ENCODE assay signal across 20 mouse cellular contexts in the genomic region with DNA sequence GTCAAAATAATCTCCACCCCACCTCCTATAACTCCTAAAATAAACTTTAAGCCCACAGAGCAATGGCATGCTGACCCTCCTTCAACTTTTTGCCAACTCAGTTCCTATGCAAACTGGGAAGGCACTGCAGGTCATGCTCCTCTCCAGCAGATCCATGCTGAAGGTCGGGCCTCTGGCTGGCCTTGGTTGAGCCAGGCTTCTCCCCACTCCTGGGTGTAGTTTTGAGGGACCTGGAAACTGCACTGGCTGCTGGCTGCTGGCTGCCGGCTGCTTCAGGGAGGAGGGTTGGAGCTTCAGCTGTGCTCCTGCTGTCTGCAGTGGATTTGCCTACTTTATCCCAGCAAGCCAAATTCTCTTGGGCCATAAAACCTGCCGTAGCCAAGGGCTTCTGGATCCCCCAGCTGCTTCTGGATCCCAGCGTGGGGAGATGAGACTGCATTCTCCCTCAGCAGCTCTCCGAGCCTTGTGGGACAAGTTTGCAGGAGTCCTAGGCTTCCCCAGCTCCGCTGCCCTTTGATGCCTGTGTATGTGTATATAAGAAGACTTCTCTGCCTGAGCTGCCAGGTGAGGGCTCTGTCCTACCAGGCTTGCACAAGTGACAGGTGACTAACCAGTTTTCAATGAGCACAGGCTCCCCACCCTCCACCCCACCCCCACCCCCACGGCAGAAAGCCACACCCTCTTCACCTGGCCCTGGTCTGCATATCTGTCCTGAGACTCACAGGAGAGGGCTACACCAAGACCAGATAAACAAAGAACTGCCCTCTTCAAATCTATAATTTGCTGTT. TPM values are rescaled to one million over a fixed set of nuclear protein-coding genes. Genes with fewer than 3 reads are reported as not detected.
DNase-seq lines count a peak whose midpoint lies in the region; ATAC-seq and TF ChIP-seq lines count a peak whose summit lies in the region.
"Had no signal": no experiment of that assay in that cellular context is flagged by ENCODE, and none has a peak within 500 bp of the region (broad histone marks: within the 10 kb centered on the region; RNA-seq: fewer than 3 reads in every experiment).

No protein-coding gene starts in this region.

- H3K27ac ChIP-seq in hindbrain, embryonic 10.5 days: peak overlapping the region; percentile 51; the same call in 1 of the 2 replicates
- H3K27ac ChIP-seq in hindbrain, embryonic 14.5 days: no peak overlapping the region
- H3K27ac ChIP-seq in limb, embryonic 12.5 days: peak overlapping the region; percentile 23; the same call in 1 of the 2 replicates
- H3K27ac ChIP-seq: embryonic facial prominence, embryonic 15.5 days; forebrain, embryonic 15.5 days; heart, adult 2 months; hindbrain, embryonic 12.5 days; liver, embryonic 15.5 days; macrophage had no signal

- ATAC-seq in hindbrain, embryonic 14.5 days (ENCODE audit: low FRiP score): no peak
- ATAC-seq in limb, embryonic 12.5 days (ENCODE audit: insufficient number of reproducible peaks, insufficient read depth, low FRiP score, low TSS enrichment, low read depth): no peak
- no peak for ATAC-seq in megakaryocyte-erythroid progenitor cell, adult 5-6 weeks (replicated peaks; ENCODE audit: low FRiP score, low TSS enrichment, poor library complexity, severe bottlenecking)

- H3K27me3 ChIP-seq in hindbrain, embryonic 10.5 days (ENCODE audit: insufficient read depth, poor library complexity, severe bottlenecking): peaks cover 68% of the 10 kb centered on the region
- H3K27me3 ChIP-seq in hindbrain, embryonic 14.5 days (ENCODE audit: control insufficient read depth, insufficient read depth, low read length): no peaks in the 10 kb centered on the region
- peaks cover 15% of the 10 kb centered on the region; the same call in 1 of the 2 replicates for H3K27me3 ChIP-seq in E14TG2a.4 (ENCODE audit: insufficient read depth, low read length)
- H3K27me3 ChIP-seq in limb, embryonic 12.5 days: no peaks in the 10 kb centered on the region; the same call in none of the 2 replicates
- H3K27me3 ChIP-seq: embryonic facial prominence, embryonic 15.5 days; forebrain, embryonic 15.5 days; liver, embryonic 15.5 days had no signal

- no peak for DNase-seq in hindbrain, embryonic 10.5 days (ENCODE audit: low spot score)
- DNase-seq in hindbrain, embryonic 14.5 days (ENCODE audit: low spot score): no peak
- peak; percentile 62 for DNase-seq in adrenal gland, postnatal 14 days
- DNase-seq in right cerebral cortex, postnatal 4 days: no peak
- DNase-seq: heart, adult 2 months; kidney, adult 2 months; thymus, postnatal 4 days had no signal

- no peak overlapping the region for H3K4me3 ChIP-seq in hindbrain, embryonic 10.5 days
- H3K4me3 ChIP-seq in hindbrain, embryonic 14.5 days (replicated peaks; ENCODE audit: low read length): no peak overlapping the region
- H3K4me3 ChIP-seq in E14TG2a.4 (replicated peaks; ENCODE audit: low read length): peak overlapping the region; percentile 29
- no peak overlapping the region for H3K4me3 ChIP-seq in limb, embryonic 12.5 days (replicated peaks)
- H3K4me3 ChIP-seq: embryonic facial prominence, embryonic 15.5 days; forebrain, embryonic 15.5 days; heart, adult 2 months; hindbrain, embryonic 12.5 days; liver, embryonic 15.5 days had no signal

- H3K9ac ChIP-seq in hindbrain, embryonic 14.5 days: no peak overlapping the region
- no peak overlapping the region for H3K9ac ChIP-seq in limb, embryonic 12.5 days (replicated peaks)
- H3K9ac ChIP-seq: embryonic facial prominence, embryonic 15.5 days; forebrain, embryonic 15.5 days; hindbrain, embryonic 12.5 days; liver, embryonic 15.5 days had no signal

- H3K36me3 ChIP-seq in hindbrain, embryonic 10.5 days: no peaks in the 10 kb centered on the region
- no peaks in the 10 kb centered on the region for H3K36me3 ChIP-seq in hindbrain, embryonic 14.5 days (replicated peaks; ENCODE audit: control insufficient read depth, insufficient read depth)
- no peaks in the 10 kb centered on the region for H3K36me3 ChIP-seq in E14TG2a.4 (ENCODE audit: insufficient read depth, low read length)
- H3K36me3 ChIP-seq in limb, embryonic 12.5 days: no peaks in the 10 kb centered on the region
- H3K36me3 ChIP-seq: embryonic facial prominence, embryonic 15.5 days; forebrain, embryonic 15.5 days; G1E; hindbrain, embryonic 12.5 days; liver, embryonic 15.5 days had no signal

- no peak for TF ChIP-seq CTCF in E14TG2a.4 (conservative IDR thresholded peaks at IDR 0.05; ENCODE audit: low read length)

- H3K4me2 ChIP-seq in hindbrain, embryonic 14.5 days (replicated peaks): no peak overlapping the region
- H3K4me2 ChIP-seq in limb, embryonic 12.5 days: no peak overlapping the region
- H3K4me2 ChIP-seq: embryonic facial prominence, embryonic 15.5 days; forebrain, embryonic 15.5 days; hindbrain, embryonic 12.5 days; liver, embryonic 15.5 days had no signal

- peaks cover 42% of the 10 kb centered on the region for H3K4me1 ChIP-seq in hindbrain, embryonic 10.5 days (replicated peaks)
- H3K4me1 ChIP-seq in hindbrain, embryonic 14.5 days (replicated peaks; ENCODE audit: control insufficient read depth, insufficient read depth, low read length): peaks cover 6% of the 10 kb centered on the region
- peaks cover 79% of the 10 kb centered on the region for H3K4me1 ChIP-seq in E14TG2a.4 (replicated peaks; ENCODE audit: low read depth, low read length)
- peaks cover 34% of the 10 kb centered on the region for H3K4me1 ChIP-seq in limb, embryonic 12.5 days (replicated peaks)
- H3K4me1 ChIP-seq: liver, embryonic 15.5 days had no signal

- WGBS in hindbrain, embryonic 10.5 days: 43% methylated on average over 7 of the region's 7 CpGs
- 47% methylated on average over 7 of the region's 7 CpGs for WGBS in hindbrain, embryonic 14.5 days
- 16% methylated on average over 7 of the region's 7 CpGs for WGBS in limb, embryonic 12.5 days

- H3K9me3 ChIP-seq in hindbrain, embryonic 10.5 days: no peaks in the 10 kb centered on the region
- H3K9me3 ChIP-seq in hindbrain, embryonic 14.5 days (ENCODE audit: control insufficient read depth, low read length): no peaks in the 10 kb centered on the region
- no peaks in the 10 kb centered on the region for H3K9me3 ChIP-seq in E14TG2a.4 (ENCODE audit: low read length)
- no peaks in the 10 kb centered on the region for H3K9me3 ChIP-seq in limb, embryonic 12.5 days
- H3K9me3 ChIP-seq: embryonic facial prominence, embryonic 15.5 days; forebrain, embryonic 15.5 days; G1E; hindbrain, embryonic 12.5 days; liver, embryonic 15.5 days had no signal

RNA-seq across cellular contexts. Expression of gene Emx1, which starts 45.8 kb away (rescaled TPM):
- polyA plus RNA-seq in hindbrain, embryonic 10.5 days (2016; fragmentation: Nextera tagmentation; extraction: Ambion mirVana): 0.52 and 1.0 TPM in 2 replicates
- polyA plus RNA-seq in hindbrain, embryonic 14.5 days (2014; fragmentation: Nextera tagmentation; extraction: Ambion mirVana): not detected in 2 replicates
- total RNA-seq in adrenal gland, postnatal 14 days (2021): not detected in 2 replicates
- polyA plus RNA-seq in limb, embryonic 12.5 days (2016; fragmentation: Nextera tagmentation; extraction: Ambion mirVana): 1.5 TPM in 2 replicates
- not detected in 2 replicates for total RNA-seq in megakaryocyte-erythroid progenitor cell, adult 5-6 weeks (2014; fragmentation: Nextera tagmentation)
- not detected in 2 replicates for total RNA-seq in megakaryocyte-erythroid progenitor cell, adult 5-6 weeks (2017)
- total RNA-seq: G1E; gastrocnemius, adult 8-10 months; heart, adult 2 months had no signal
- polyA plus RNA-seq: G1E; heart, adult 2 months; heart, embryonic 16.5 days; large intestine, adult 2 months; liver, embryonic 15.5 days; macrophage; neural tube, embryonic 11.5 days had no signal
